Mouse (Mus musculus) lung, postnatal 0 days (tissue): ENCODE measurements around the gene Dlg2. TPM values are rescaled to one million over a fixed set of nuclear protein-coding genes. Genes with fewer than 3 reads are reported as not detected.

Experiments
- ATAC-seq: fragments of 200-750 bp; cut with Nextera tagmentation; 2 replicates; pipeline ENCODE4 v1.8.0; 2017; ENCODE audit warnings: moderate library complexity
- DNase-seq: peaks from one replicate; pipeline ENCODE4 v3.0.0-alpha.2; 2016; ENCODE audit warnings: low spot score
- H3K27ac ChIP-seq: fragments of 300-500 bp; sonication (generic); 2 replicates; pipeline ENCODE4 v1.5.1; 2014; ENCODE audit warnings: antibody characterized with exemption, mild to moderate bottlenecking, low read length, mixed read lengths
- H3K27me3 ChIP-seq: fragments of 300-500 bp; sonication (generic); replicated peaks from 2 replicates; pipeline ENCODE4 v1.6.1; 2014; ENCODE audit warnings: low read length, mixed read lengths; ENCODE audit not compliant: insufficient read depth
- H3K36me3 ChIP-seq: fragments of 300-500 bp; sonication (generic); 2 replicates; pipeline ENCODE4 v1.6.1; 2014; ENCODE audit warnings: low read length, mixed read lengths; ENCODE audit not compliant: insufficient read depth
- H3K4me1 ChIP-seq: fragments of 300-500 bp; sonication (generic); 2 replicates; pipeline ENCODE4 v1.6.1; 2014; ENCODE audit warnings: antibody characterized with exemption, low read depth, low read length, mixed read lengths; ENCODE audit not compliant: insufficient read depth
- H3K4me2 ChIP-seq: fragments of 300-500 bp; sonication (generic); replicated peaks from 2 replicates; pipeline ENCODE4 v1.6.1; 2014; ENCODE audit warnings: low read depth, mild to moderate bottlenecking, low read length, moderate library complexity, mixed read lengths
- H3K4me3 ChIP-seq: fragments of 300-500 bp; sonication (generic); 2 replicates; pipeline ENCODE4 v1.5.1; 2014; ENCODE audit warnings: low read depth, low read length
- H3K9ac ChIP-seq: fragments of 300-500 bp; sonication (generic); replicated peaks from 2 replicates; pipeline ENCODE4 v1.6.1; 2014; ENCODE audit warnings: low read depth, mild to moderate bottlenecking
- H3K9me3 ChIP-seq: fragments of 300-500 bp; sonication (generic); 2 replicates; pipeline ENCODE4 v1.6.1; 2016; ENCODE audit warnings: low read length, mixed read lengths
- CTCF ChIP-seq: IDR thresholded peaks from 2 replicates; pipeline ENCODE4 v1.5.1; 2016; ENCODE audit warnings: antibody characterized with exemption, mild to moderate bottlenecking
- EP300 ChIP-seq: IDR thresholded peaks from 2 replicates; pipeline ENCODE4 v1.6.1; 2016; ENCODE audit warnings: antibody characterized with exemption, mild to moderate bottlenecking, control low read depth
- WGBS: fragments of 180-500 bp; shearing (Covaris S2); extraction: QIAGEN DNeasy Blood & Tissue Kit; methylation state at CpG from one replicate; pipeline ENCODE4 v1.1.7; 2014; 5-methylcytosine and 5-hydroxymethylcytosine counted together
- polyA plus RNA-seq: library from polyadenylated mRNA; unstranded; fragments of >200 nt; fragmentation: Nextera tagmentation; extraction: Ambion mirVana; gene quantifications from 2 replicates; pipeline ENCODE4 v1.2.1, GENCODE M21; 2015

Dlg2 gene
- polyA plus RNA-seq, 1 experiment from 2014 or later: 0.43 TPM

- DNase-seq: no peak
Measured at GRCm38 (mm10) chr7:91767648-91768047, 1291.2 kb downstream of the Dlg2 start.

GRCm38 (mm10) chr7:91778673-91779072 is 1302.2 kb downstream of the Dlg2 start:
- Histone ChIP-seq H3K9ac (no peak overlapping the region), H3K9me3 (no peaks in the 10 kb centered on the region), H3K4me2 (no peak overlapping the region), H3K27ac (no peak overlapping the region), H3K4me1 (no peaks in the 10 kb centered on the region), H3K36me3 (no peaks in the 10 kb centered on the region), H3K4me3 (no peak overlapping the region), H3K27me3 (no peaks in the 10 kb centered on the region)
- ATAC-seq: no peak
- TF ChIP-seq CTCF (no peak), EP300 (no peak)
- DNase-seq: no peak

More at GRCm38 (mm10) chr7:91767648-91768047, 1291.2 kb downstream of the Dlg2 start:
- no peak for ATAC-seq
- Histone ChIP-seq H3K4me3 (no peak overlapping the region), H3K36me3 (no peaks in the 10 kb centered on the region), H3K27me3 (no peaks in the 10 kb centered on the region), H3K4me2 (no peak overlapping the region), H3K9me3 (no peaks in the 10 kb centered on the region), H3K9ac (no peak overlapping the region), H3K4me1 (no peaks in the 10 kb centered on the region), H3K27ac (no peak overlapping the region)
- no peak for TF ChIP-seq EP300
- no peak for TF ChIP-seq CTCF

- no peak for TF ChIP-seq EP300
- no peak for TF ChIP-seq CTCF
- Histone ChIP-seq H3K9ac (no peak overlapping the region), H3K4me1 (no peaks in the 10 kb centered on the region), H3K4me3 (no peak overlapping the region), H3K9me3 (no peaks in the 10 kb centered on the region), H3K27me3 (no peaks in the 10 kb centered on the region), H3K4me2 (no peak overlapping the region), H3K27ac (no peak overlapping the region), H3K36me3 (no peaks in the 10 kb centered on the region)
- 64% methylated on average over 2 of the region's 2 CpGs for WGBS
- DNase-seq (no peak), ATAC-seq (no peak)
Measured at GRCm38 (mm10) chr7:91784617-91785016, 1308.1 kb downstream of the Dlg2 start.

GRCm38 (mm10) chr7:91785445-91785844 is 1309.0 kb downstream of the Dlg2 start:
- DNase-seq: no peak

GRCm38 (mm10) chr7:91785871-91786270 is 1309.4 kb downstream of the Dlg2 start:
- 59% methylated on average over 3 of the region's 3 CpGs for WGBS
- peak; percentile 9 for DNase-seq
- H3K27ac ChIP-seq: no peak overlapping the region

More at GRCm38 (mm10) chr7:91785445-91785844, 1309.0 kb downstream of the Dlg2 start:
- Histone ChIP-seq H3K4me3 (no peak overlapping the region), H3K27me3 (no peaks in the 10 kb centered on the region), H3K27ac (no peak overlapping the region), H3K4me2 (no peak overlapping the region), H3K4me1 (no peaks in the 10 kb centered on the region), H3K9ac (no peak overlapping the region), H3K9me3 (no peaks in the 10 kb centered on the region), H3K36me3 (no peaks in the 10 kb centered on the region)
- TF ChIP-seq EP300 (no peak), CTCF (no peak)
- 78% methylated on average over 5 of the region's 5 CpGs for WGBS
- ATAC-seq: no peak

GRCm38 (mm10) chr7:91790949-91791564 is 1314.6 kb downstream of the Dlg2 start:
- no peak for DNase-seq
- Histone ChIP-seq H3K4me1 (no peaks in the 10 kb centered on the region), H3K4me3 (no peak overlapping the region), H3K4me2 (no peak overlapping the region), H3K36me3 (no peaks in the 10 kb centered on the region), H3K27me3 (no peaks in the 10 kb centered on the region), H3K9ac (no peak overlapping the region), H3K9me3 (no peaks in the 10 kb centered on the region), H3K27ac (no peak overlapping the region)
- no peak for ATAC-seq
- TF ChIP-seq EP300: no peak
- TF ChIP-seq CTCF: no peak
- WGBS: 33% methylated on average over 4 of the region's 4 CpGs

More at GRCm38 (mm10) chr7:91785871-91786270, 1309.4 kb downstream of the Dlg2 start:
- no peaks in the 10 kb centered on the region for H3K9me3 ChIP-seq
- no peaks in the 10 kb centered on the region for H3K27me3 ChIP-seq
- H3K36me3 ChIP-seq: no peaks in the 10 kb centered on the region
- H3K4me1 ChIP-seq: no peaks in the 10 kb centered on the region
- H3K9ac ChIP-seq: no peak overlapping the region
- no peak overlapping the region for H3K4me2 ChIP-seq
- TF ChIP-seq EP300 (no peak), CTCF (no peak)
- no peak overlapping the region for H3K4me3 ChIP-seq
- ATAC-seq: no peak

GRCm38 (mm10) chr7:91806632-91807031 is 1330.2 kb downstream of the Dlg2 start:
- no peak overlapping the region for H3K9ac ChIP-seq
- TF ChIP-seq EP300: no peak
- TF ChIP-seq CTCF: no peak
- no peaks in the 10 kb centered on the region for H3K4me1 ChIP-seq
- WGBS: 51% methylated on average over 4 of the region's 4 CpGs
- H3K4me2 ChIP-seq: no peak overlapping the region
- H3K27ac ChIP-seq: no peak overlapping the region
- no peaks in the 10 kb centered on the region for H3K36me3 ChIP-seq
- no peak for DNase-seq
- H3K4me3 ChIP-seq: no peak overlapping the region
- H3K27me3 ChIP-seq: no peaks in the 10 kb centered on the region
- no peaks in the 10 kb centered on the region for H3K9me3 ChIP-seq
- ATAC-seq: no peak
